Mouse (Mus musculus) kidney, postnatal 10 days (tissue): ENCODE measurements at regions not wholly inside any gene's neighbourhood (a gene's known extent, or its start where the extent isn't known, plus 50 kb on each side); places are given as distances from the start of the nearest gene placed in this dataset.

Source experiments
- DNase-seq: peaks from one replicate; pipeline ENCODE4 v3.0.0; 2021; ENCODE audit warnings: mixed read lengths

- no peak for DNase-seq
Measured at GRCm38 (mm10) chr4:114720696-114721095, 100.8 kb upstream of the Gm12830 start.

- DNase-seq, result no peak
Measured at GRCm38 (mm10) chr4:114721386-114721785, 100.1 kb upstream of the Gm12830 start.

DNA sequence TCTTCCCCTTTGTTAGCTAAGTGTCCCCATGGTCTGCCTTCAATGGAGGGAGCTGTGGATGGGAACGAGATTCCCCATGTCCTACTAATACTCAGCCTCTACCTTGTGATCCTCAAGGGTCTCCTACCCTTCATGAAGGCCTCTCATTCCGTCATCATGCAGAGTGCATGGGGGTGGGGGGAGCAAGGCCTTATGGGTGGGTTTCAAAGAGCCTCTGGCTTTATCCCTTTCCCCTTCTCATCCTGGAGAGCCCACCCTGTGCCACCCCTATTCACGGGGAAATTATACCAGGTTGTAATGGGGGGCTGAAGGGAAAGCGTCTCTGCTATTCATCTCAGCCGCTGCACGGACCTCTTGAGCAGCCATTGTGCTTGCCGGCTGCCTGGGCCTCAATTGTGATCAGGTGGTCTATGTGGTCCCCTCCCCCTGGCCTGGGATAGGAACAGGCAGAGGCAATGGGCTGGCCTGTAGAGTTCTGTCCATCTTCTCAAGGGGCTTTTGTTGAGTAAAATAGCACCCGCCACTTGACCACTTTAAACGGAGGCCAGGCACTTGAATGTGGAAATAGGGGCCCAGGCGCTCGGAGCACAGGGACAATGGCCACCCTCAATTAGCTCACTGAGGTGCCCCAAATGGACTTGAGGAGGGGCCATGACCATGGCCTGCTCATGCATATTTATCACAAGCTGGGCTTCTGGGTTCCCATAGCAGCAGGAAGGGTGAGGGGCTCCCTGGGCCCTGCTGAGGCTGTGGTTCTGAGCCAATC lies 93.1 kb upstream of the Gm12830 start:
- DNase-seq, result no peak

- DNase-seq, result no peak
Measured at GRCm38 (mm10) chr4:114733256-114734004, 88.1 kb upstream of the Gm12830 start.

GRCm38 (mm10) chr4:114738903-114739667 lies 82.4 kb upstream of the Gm12830 start:
- peak; percentile 69 for DNase-seq

- no peak for DNase-seq
Measured at GRCm38 (mm10) chr4:114748131-114748530, 73.4 kb upstream of the Gm12830 start.

DNA sequence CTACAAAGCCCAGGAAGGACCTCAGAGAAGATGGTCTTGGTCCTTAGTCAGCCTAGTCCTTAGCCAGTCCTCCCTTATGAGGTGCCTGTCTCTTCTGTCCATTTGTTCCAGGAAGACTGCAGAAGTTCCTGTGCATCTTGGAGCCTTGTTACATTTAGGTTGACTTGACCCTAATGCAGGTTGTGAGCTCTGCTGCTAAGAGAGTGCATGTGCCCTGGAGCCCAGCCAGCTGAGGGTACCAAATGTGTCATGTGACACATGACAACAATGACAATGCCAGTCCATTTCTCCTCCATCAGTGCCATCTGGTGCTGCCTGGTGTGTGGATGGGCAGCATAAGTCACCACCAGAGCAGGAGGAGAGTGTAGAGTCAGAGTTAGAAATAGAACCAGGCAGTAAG lies 61.7 kb upstream of the Gm12830 start:
- no peak for DNase-seq

DNA sequence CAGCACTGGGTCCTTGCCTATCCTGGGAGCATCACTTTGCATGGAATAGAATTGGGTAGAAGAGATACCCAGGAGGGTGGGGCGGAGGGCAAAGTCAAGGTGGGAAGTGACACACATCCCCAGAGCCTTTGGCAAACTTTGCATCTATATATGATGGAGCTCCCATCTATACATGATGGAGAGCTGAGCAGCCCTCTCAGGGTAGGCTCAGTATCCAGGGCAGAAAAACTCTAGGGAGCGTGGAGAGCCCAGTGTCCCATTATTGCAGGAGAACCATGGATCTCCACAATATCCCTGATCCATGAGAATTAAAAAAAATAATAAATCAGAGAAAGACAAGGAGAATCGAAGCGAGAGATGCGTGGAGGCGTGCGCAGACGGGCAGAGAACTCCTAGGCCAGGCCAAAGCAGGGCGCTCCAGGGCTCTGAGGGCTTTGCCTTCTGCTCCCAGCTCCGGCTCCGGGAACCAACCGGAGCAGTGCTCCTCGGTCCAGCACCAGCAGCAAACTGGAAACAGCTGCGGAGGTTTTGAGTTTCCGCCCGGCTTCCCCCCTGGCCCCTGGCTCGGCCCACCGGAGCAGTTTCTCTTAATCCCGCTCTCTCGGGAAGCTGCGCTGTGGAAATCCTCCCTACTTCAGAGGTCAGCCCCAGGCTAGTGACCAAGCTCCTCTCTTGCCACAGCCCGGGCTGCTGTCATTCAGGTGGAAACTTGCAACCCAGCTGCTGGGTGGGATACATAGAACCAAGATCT lies 54.7 kb upstream of the Gm12830 start:
- DNase-seq, result peak; percentile 64
